Mouse (Mus musculus) induced T-regulatory cell, adult 2 months (primary cell): ENCODE measurements around the gene Wdr18.

Source experiments
- DNase-seq: peaks from one replicate; pipeline ENCODE4 v3.0.0-alpha.2; 2012; ENCODE audit warnings: low read depth

The Wdr18 gene

DNA sequence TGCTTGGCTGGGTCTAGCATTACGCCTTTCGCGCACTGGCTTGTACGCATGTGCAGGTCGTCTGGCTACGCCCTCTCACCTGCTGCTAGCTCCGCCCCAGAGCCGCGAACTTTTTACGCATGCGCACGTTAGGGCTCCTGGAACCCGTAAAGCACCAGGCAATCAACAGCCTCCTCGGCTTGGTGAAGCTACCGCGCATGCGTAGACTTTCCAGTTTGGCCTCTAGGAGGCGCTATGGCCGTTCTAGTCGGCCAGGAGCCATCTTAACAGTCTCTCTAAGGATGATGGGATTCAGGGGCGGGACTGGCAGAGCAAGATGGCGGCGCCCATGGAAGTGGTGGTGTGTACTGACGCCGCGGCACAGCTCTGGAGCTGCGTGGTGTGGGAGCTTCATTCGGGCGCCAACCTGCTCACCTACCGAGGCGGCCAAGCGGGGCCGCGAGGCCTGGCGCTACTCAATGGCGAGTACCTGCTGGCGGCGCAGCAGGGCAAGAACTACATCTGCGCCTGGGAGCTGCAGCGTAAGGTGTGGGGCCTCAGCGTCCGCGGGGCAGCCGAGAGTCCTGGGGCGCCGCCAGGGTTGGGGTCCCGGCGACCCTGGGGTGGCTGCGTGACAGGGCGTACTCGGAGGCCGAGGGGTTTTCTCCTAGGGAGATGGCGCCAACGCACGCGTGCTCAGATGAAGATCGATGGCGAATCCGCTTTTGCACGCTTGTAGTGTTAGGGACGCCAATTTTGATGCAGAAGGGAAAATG lies at the start of gene Wdr18:
TSS of gene Wdr18 (plus strand) at position 306 of the 755 bp plus-strand sequence.
- peak; percentile 100 for DNase-seq

DNA sequence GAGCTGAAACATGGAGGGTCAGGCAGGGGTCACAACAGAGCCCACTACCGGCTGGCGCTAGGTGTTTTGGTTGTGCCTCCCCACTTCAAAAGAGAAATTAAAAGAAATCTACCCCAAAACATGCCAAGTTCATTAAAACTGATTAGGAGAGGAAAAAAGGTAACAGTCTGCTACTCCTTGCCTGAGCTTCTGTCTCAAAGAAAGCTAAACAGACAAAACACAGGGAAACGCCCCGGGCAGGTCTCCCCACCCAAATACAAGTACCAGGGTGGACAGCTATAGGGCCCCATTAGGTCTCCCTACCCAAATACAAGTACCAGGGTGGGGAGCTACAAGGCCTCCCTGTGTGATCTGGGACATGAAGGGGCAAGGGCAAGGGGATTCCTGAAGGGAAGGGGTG lies 49.4 kb upstream of the Wdr18 start, which contains the start of gene Gm26602:
TSS of gene Gm26602 (plus strand) at position 301 of the 400 bp plus-strand sequence.
- no peak for DNase-seq

DNA sequence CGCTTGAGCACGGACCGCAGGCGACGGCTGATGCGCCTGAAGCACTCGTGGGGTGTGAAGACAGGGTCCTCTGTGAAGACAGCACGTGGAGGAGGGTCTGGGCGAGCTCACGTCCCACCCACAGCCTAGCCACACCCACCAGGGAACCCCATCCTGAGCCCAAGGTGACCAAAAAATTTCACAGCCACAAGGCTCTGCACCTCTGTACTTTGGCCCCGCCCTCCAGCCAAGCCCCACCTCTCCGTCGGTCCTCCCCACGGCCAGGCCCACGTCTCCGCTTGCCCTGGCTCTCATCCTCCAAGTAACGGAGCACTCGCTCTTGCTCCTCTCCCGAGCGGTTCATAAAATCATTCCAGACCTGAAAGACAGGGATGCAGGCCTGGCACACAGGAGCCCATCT lies 47.5 kb upstream of the Wdr18 start:
- no peak for DNase-seq

DNA sequence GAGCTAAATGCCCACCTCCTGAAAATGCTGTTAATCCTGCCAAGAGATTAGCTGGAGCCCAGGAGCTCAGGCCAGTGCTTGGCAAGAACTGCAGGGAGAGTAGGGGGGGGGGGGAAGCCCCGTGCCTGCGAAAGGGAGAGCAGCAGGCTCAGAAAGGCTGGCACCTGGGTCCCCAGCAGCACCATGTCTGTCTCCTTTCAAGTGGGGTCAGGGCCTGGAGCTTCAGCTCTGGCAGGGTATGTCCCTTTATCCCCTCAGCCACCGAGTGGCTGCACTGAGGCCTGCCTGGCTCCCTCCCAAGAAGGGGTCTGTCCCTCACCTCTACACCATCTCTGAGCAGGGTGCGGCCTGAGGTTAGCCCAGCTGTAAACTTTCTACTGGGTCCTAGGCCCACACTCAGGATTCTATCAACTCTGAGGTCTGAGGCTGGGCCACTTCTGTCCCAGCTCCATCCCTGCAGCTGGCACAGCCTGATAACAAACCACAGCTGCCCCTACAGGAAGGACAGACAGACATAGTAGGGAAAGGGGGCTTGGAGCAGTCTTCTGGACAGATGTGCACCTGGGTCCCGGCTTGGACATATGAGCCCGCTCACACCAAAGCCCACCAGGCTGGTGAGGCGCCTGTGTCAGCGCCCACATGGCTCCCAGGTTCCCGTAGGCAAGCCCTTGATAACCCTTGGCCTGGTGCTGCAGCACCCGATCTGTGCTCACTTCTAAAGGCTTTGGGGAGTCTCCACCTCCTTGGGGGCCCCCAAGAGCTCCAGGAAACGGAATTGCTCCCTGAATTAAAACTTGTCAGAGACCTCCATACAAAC lies 45.6 kb upstream of the Wdr18 start:
- DNase-seq = no peak

DNA sequence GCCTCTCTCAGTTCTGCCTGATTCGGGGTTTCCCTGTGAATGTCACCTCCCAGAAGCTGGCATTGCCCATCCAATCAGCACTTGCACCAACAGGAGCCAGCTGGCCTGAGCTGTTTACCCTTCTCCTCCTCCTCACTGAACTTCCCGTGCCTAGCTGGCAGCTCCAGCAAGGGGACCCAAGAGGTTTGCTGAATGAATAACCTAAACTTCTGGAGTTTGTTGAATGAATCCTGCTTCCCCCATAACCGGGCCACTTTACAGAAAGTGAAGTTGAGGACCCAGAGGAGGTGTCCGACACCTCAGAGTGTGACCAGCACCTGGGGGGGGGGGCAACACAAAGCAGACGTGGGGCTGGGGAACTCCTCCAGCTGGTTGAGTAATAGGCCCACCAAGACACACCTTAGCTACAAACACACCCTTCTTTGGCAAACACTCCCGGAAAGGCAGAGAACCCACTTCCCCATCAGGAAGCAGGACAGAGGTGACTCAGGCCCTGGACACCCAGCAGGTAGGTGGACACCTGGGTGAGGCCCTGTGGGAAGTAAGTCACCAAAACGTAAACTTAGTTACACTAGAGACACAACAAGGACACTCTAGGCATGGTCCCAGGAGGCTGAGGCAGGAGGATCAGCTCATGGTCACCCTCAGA lies 44.9 kb upstream of the Wdr18 start:
- DNase-seq = no peak

GRCm38 (mm10) chr10:79916081-79916480 lies 43.9 kb upstream of the Wdr18 start:
- DNase-seq = no peak

GRCm38 (mm10) chr10:79916808-79917531 lies 43.0 kb upstream of the Wdr18 start, which contains the start of gene Kiss1r:
TSS of gene Kiss1r (plus strand) at chr10:79916971.
- DNase-seq = peak; percentile 88

DNA sequence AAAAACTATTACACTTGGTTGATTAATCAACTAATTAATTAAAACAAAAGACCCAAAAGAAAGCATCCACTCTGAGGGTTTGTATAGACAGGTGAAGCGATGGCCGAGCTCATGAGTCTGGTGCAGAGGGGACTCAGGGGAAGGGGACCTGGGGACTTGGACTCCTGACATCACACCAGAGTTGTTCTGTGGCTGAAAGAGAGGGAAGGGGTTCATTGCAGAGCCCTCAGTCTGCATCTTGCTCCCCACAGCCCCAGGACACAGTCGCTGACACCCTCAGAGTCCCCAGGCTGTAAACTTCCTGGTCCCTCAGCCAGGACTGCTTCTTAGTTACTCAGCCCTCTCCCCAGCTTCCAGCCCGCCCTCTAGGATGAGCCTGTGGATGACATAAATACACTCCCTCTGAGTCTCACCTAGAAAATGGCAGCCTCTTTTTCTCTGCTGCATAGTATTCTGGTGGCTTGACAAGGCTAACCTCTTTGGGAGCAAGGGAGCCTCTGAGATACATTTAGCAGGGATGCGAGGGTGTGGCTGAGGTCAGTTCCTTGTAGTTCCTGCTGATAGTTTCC lies 42.3 kb upstream of the Wdr18 start:
- no peak for DNase-seq

GRCm38 (mm10) chr10:79918231-79919078 lies 41.5 kb upstream of the Wdr18 start:
- DNase-seq = no peak

GRCm38 (mm10) chr10:79919251-79919849 lies 40.6 kb upstream of the Wdr18 start:
- peak; percentile 67 for DNase-seq

GRCm38 (mm10) chr10:79920056-79920890 lies 39.7 kb upstream of the Wdr18 start:
- no peak for DNase-seq

GRCm38 (mm10) chr10:79920958-79921535 lies 38.9 kb upstream of the Wdr18 start, which contains the start of gene R3hdm4:
TSS of gene R3hdm4 (minus strand) at chr10:79921208.
- DNase-seq = no peak

DNA sequence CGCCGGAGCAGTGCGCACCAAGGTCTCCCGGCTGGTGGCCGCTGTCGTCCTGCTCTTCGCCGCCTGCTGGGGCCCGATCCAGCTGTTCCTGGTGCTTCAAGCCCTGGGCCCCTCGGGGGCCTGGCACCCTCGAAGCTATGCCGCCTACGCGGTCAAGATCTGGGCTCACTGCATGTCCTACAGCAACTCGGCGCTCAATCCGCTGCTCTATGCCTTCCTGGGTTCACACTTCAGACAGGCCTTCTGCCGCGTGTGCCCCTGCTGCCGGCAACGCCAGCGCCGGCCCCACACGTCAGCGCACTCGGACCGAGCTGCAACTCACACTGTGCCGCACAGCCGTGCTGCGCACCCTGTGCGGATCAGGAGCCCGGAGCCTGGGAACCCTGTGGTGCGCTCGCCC lies 38.4 kb upstream of the Wdr18 start:
- DNase-seq = no peak

DNA sequence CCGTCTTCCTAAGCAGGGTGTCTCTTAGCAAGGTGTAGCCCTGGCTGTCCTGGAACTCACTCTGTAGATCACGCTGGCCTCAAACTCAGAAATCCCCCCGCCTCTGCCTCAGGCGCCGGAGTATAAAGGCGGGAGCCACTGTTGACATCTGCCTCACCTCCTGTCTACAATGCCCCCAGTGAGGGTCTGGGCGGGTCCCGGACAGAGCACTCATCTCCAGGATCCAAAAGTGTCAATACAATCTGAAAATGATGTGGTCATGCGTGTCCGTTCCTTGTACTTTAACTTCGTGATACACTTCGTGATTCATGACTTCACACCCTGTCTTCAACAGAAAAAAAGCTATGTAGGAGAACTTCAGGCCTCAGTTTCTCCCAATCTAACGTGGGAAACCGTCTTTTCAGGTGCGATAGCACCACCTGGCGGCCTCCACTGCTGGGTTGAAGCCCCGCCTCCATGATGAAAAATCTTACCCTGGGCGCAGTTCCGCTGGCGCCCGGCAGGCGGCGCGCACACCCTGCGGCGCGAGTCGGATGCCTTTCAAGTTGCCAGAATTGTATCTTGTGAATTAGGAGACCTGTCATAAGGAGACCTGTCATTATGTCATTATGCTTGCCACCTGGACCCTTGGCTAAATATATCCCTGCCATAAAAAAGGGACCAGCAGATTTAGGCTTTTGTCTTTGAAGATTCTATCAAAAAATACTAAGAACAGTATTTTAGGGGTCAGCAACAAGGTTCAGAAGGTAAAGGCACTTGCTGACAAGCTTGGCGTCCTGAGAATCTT lies 34.8 kb upstream of the Wdr18 start:
- DNase-seq = peak; percentile 95

GRCm38 (mm10) chr10:79925785-79926490 lies 34.0 kb upstream of the Wdr18 start:
- DNase-seq = peak; percentile 72

- DNase-seq = peak; percentile 97
These were observed 33.2 kb upstream of the Wdr18 start, which contains the start of gene Arid3a for GRCm38 (mm10) chr10:79926491-79927323. TSS of gene Arid3a (plus strand) at chr10:79927043.
